Mouse (Mus musculus): ENCODE data around the gene Myadm.

DNA sequence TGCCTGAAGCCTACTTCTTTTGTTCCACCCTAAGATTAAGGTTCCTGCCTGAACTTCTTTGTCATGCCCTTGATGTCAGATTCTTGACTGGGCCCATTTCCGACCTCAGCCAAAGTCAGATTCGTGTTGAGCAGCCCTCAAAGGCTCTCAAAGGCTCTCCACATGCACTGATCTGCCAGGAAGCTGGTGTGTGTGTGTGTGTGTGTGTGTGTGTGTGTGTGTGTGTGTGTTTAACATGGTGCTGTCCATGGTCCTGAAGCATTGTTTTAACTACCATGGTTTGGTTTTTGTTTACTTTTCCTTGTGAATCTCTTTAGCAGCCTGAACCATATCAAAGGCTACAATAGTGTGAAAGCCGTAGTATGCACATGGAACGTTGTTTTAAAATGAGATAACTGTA lies 39.1 kb downstream of the Myadm start:
- no peak for TF ChIP-seq CHD2 (IDR thresholded peaks at IDR 0.05; ENCODE audit: low read length)
- no peak for TF ChIP-seq ELF1 (IDR thresholded peaks at IDR 0.05; ENCODE audit: low read depth, low read length)
- TF ChIP-seq USF2 (IDR thresholded peaks at IDR 0.05; ENCODE audit: borderline replicate concordance in 1 of 2, insufficient read depth in 1 of 2, low read depth in 1 of 2, low read length in 2 of 2), result no peak
- TF ChIP-seq MAX (IDR thresholded peaks at IDR 0.05; ENCODE audit: low read length), result no peak
- TF ChIP-seq HCFC1 (IDR thresholded peaks at IDR 0.05; ENCODE audit: low read depth, low read length), result no peak
- no peak for TF ChIP-seq SMC3 (IDR thresholded peaks at IDR 0.05; ENCODE audit: low read depth, low read length)
- TF ChIP-seq EP300 (IDR thresholded peaks at IDR 0.05; ENCODE audit: low read depth in 1 of 2, low read length in 2 of 2), result no peak
- no peak for TF ChIP-seq CTCF (IDR thresholded peaks at IDR 0.05 in 2 of 3, conservative IDR thresholded peaks at IDR 0.05 in 1 of 3; ENCODE audit: control insufficient read depth in 1 of 3, insufficient read depth in 1 of 3, low read depth in 2 of 3, low read length in 3 of 3, poor library complexity in 1 of 3, severe bottlenecking in 1 of 3)
- no peak for TF ChIP-seq KAT2A (conservative IDR thresholded peaks at IDR 0.05; ENCODE audit: low read depth, low read length)
- no peak for TF ChIP-seq TAL1 (IDR thresholded peaks at IDR 0.05; ENCODE audit: low read length)
